Mouse (Mus musculus) intestine, embryonic 16.5 days (tissue): ENCODE measurements around the gene Cd59b. TPM values are rescaled to one million over a fixed set of nuclear protein-coding genes. Genes with fewer than 3 reads are reported as not detected.
A peak's percentile ranks its signal among the peaks of the same experiment; 100 is the strongest.
"Not testable (repeated sequence)": the region's sequence is repeated elsewhere in the genome, so short reads cannot be mapped to it uniquely, and the experiment has no call there.

ENCODE experiments used
- ATAC-seq: fragments of 200-750 bp; cut with Nextera tagmentation; 2 replicates; pipeline ENCODE4 v1.8.0; 2017; ENCODE audit warnings: moderate TSS enrichment, moderate library complexity
- H3K27ac ChIP-seq: fragments of 300-500 bp; sonication (generic); 2 replicates; pipeline ENCODE4 v1.5.1; 2014; ENCODE audit warnings: mild to moderate bottlenecking, low read length
- H3K27me3 ChIP-seq: fragments of 300-500 bp; sonication (generic); replicated peaks from 2 replicates; pipeline ENCODE4 v1.6.1; 2014; ENCODE audit warnings: low read length, control low read depth, mixed read lengths; ENCODE audit not compliant: control insufficient read depth, insufficient read depth
- H3K36me3 ChIP-seq: fragments of 300-500 bp; sonication (generic); 2 replicates; pipeline ENCODE4 v1.6.1; 2014; ENCODE audit warnings: low read length, control low read depth; ENCODE audit not compliant: control insufficient read depth, insufficient read depth
- H3K4me1 ChIP-seq: fragments of 300-500 bp; sonication (generic); 2 replicates; pipeline ENCODE4 v1.6.1; 2014; ENCODE audit warnings: low read length, control low read depth, mixed read lengths; ENCODE audit not compliant: control insufficient read depth, insufficient read depth
- H3K4me2 ChIP-seq: fragments of 300-500 bp; sonication (generic); 2 replicates; pipeline ENCODE4 v1.6.1; 2014; ENCODE audit warnings: low read depth, low read length, control low read depth
- H3K4me3 ChIP-seq: fragments of 300-500 bp; sonication (generic); 2 replicates; pipeline ENCODE4 v1.5.1; 2014; ENCODE audit warnings: mild to moderate bottlenecking, low read length
- H3K9ac ChIP-seq: fragments of 300-500 bp; sonication (generic); 2 replicates; pipeline ENCODE4 v1.6.1; 2014; ENCODE audit warnings: low read depth, low read length
- H3K9me3 ChIP-seq: fragments of 300-500 bp; sonication (generic); 2 replicates; pipeline ENCODE4 v1.6.1; 2016; ENCODE audit warnings: low read length, control low read depth; ENCODE audit not compliant: control insufficient read depth
- WGBS: fragments of 180-500 bp; shearing (Covaris S2); extraction: QIAGEN DNeasy Blood & Tissue Kit; methylation state at CpG from one replicate; pipeline ENCODE4 v1.1.7; 2014; 5-methylcytosine and 5-hydroxymethylcytosine counted together
- polyA plus RNA-seq: library from polyadenylated mRNA; unstranded; fragments of >200 nt; fragmentation: Nextera tagmentation; extraction: Ambion mirVana; gene quantifications from 2 replicates; pipeline ENCODE4 v1.2.1, GENCODE M21; 2015

Gene Cd59b
- polyA plus RNA-seq, 1 experiment from 2014 or later = 6.8 TPM

- no peak for ATAC-seq
- no peaks in the 10 kb centered on the region for H3K27me3 ChIP-seq
- H3K4me1 ChIP-seq = peaks cover 4% of the 10 kb centered on the region; the same call in 1 of the 2 replicates
- H3K4me3 ChIP-seq = no peak overlapping the region
- WGBS = 89% methylated on average over 6 of the region's 6 CpGs
- H3K36me3 ChIP-seq = no peaks in the 10 kb centered on the region
- H3K9me3 ChIP-seq = no peaks in the 10 kb centered on the region
- no peak overlapping the region for H3K27ac ChIP-seq
- no peak overlapping the region for H3K4me2 ChIP-seq
- no peak overlapping the region for H3K9ac ChIP-seq
These were observed 35.2 kb downstream of the Cd59b start for GRCm38 (mm10) chr2:104104800-104105199.

- H3K4me1 ChIP-seq, H3K9ac ChIP-seq, H3K27ac ChIP-seq, H3K4me2 ChIP-seq, H3K36me3 ChIP-seq, ATAC-seq, H3K27me3 ChIP-seq, H3K4me3 ChIP-seq, H3K9me3 ChIP-seq: not testable (repeated sequence)
- 82% methylated on average over 2 of the region's 2 CpGs for WGBS
These were observed 39.4 kb downstream of the Cd59b start for GRCm38 (mm10) chr2:104109021-104109420.

- Histone ChIP-seq H3K36me3 (no peaks in the 10 kb centered on the region), H3K27ac (peak overlapping the region; percentile 20; the same call in 1 of the 2 replicates)
- peak; percentile 64 for ATAC-seq
These were observed 39.9 kb downstream of the Cd59b start for GRCm38 (mm10) chr2:104109528-104109927.

GRCm38 (mm10) chr2:104110031-104110430, 40.4 kb downstream of the Cd59b start:
- Histone ChIP-seq H3K27me3 (no peaks in the 10 kb centered on the region), H3K36me3 (no peaks in the 10 kb centered on the region), H3K4me2 (no peak overlapping the region), H3K4me3 (no peak overlapping the region), H3K9ac (no peak overlapping the region), H3K9me3 (no peaks in the 10 kb centered on the region), H3K4me1 (peaks cover 5% of the 10 kb centered on the region; the same call in 1 of the 2 replicates), H3K27ac (no peak overlapping the region)
- 76% methylated on average over 4 of the region's 4 CpGs for WGBS
- no peak for ATAC-seq

More at GRCm38 (mm10) chr2:104109528-104109927, 39.9 kb downstream of the Cd59b start:
- H3K27me3 ChIP-seq = no peaks in the 10 kb centered on the region
- H3K4me3 ChIP-seq = no peak overlapping the region
- no peak overlapping the region for H3K4me2 ChIP-seq
- no peak overlapping the region for H3K9ac ChIP-seq
- H3K9me3 ChIP-seq = no peaks in the 10 kb centered on the region
- peaks cover 5% of the 10 kb centered on the region; the same call in 1 of the 2 replicates for H3K4me1 ChIP-seq
- 63% methylated on average over 2 of the region's 2 CpGs for WGBS

- not testable (repeated sequence) for H3K4me2 ChIP-seq, H3K4me1 ChIP-seq, H3K9me3 ChIP-seq, H3K4me3 ChIP-seq, H3K27ac ChIP-seq, H3K9ac ChIP-seq, H3K36me3 ChIP-seq, H3K27me3 ChIP-seq
- ATAC-seq = peak; percentile 84
- no CpG with 5 or more reads among the region's 1 CpGs for WGBS
These were observed 41.6 kb downstream of the Cd59b start for GRCm38 (mm10) chr2:104111170-104111797.

- H3K27me3 ChIP-seq, H3K4me1 ChIP-seq, ATAC-seq, H3K9me3 ChIP-seq, H3K4me3 ChIP-seq, H3K27ac ChIP-seq, H3K9ac ChIP-seq, H3K4me2 ChIP-seq, H3K36me3 ChIP-seq: not testable (repeated sequence)
These were observed 43.9 kb downstream of the Cd59b start for GRCm38 (mm10) chr2:104113563-104113962.

- H3K27me3 ChIP-seq = no peaks in the 10 kb centered on the region
- H3K36me3 ChIP-seq = no peaks in the 10 kb centered on the region
- no peak overlapping the region for H3K27ac ChIP-seq
- ATAC-seq = no peak
- no peak overlapping the region for H3K9ac ChIP-seq
- no peak overlapping the region for H3K4me2 ChIP-seq
- 84% methylated on average over 3 of the region's 3 CpGs for WGBS
- H3K4me1 ChIP-seq = peaks cover 6% of the 10 kb centered on the region
- H3K4me3 ChIP-seq = no peak overlapping the region
- no peaks in the 10 kb centered on the region for H3K9me3 ChIP-seq
These were observed 45.2 kb downstream of the Cd59b start for GRCm38 (mm10) chr2:104114898-104115297.

GRCm38 (mm10) chr2:104117173-104117572, 47.5 kb downstream of the Cd59b start:
- not testable (repeated sequence) for H3K4me3 ChIP-seq, H3K4me2 ChIP-seq, H3K27me3 ChIP-seq, H3K36me3 ChIP-seq, H3K27ac ChIP-seq, ATAC-seq, H3K9me3 ChIP-seq, H3K9ac ChIP-seq
- H3K4me1 ChIP-seq = peaks cover 13% of the 10 kb centered on the region

GRCm38 (mm10) chr2:104119097-104119496, 49.4 kb downstream of the Cd59b start:
- Histone ChIP-seq H3K9ac (no peak overlapping the region), H3K4me2 (no peak overlapping the region), H3K36me3 (no peaks in the 10 kb centered on the region), H3K4me3 (no peak overlapping the region), H3K27ac (no peak overlapping the region), H3K27me3 (no peaks in the 10 kb centered on the region), H3K9me3 (no peaks in the 10 kb centered on the region), H3K4me1 (peaks cover 13% of the 10 kb centered on the region)
- 66% methylated on average over 1 of the region's 1 CpGs for WGBS
- no peak for ATAC-seq

GRCm38 (mm10) chr2:104120312-104120711, 50.7 kb downstream of the Cd59b start:
- peaks cover 13% of the 10 kb centered on the region for H3K4me1 ChIP-seq
- WGBS = 56% methylated on average over 6 of the region's 6 CpGs
- H3K27me3 ChIP-seq = no peaks in the 10 kb centered on the region
- ATAC-seq = no peak
- no peaks in the 10 kb centered on the region for H3K36me3 ChIP-seq
- peak overlapping the region; percentile 51 for H3K27ac ChIP-seq
- H3K9me3 ChIP-seq = no peaks in the 10 kb centered on the region
- no peak overlapping the region for H3K9ac ChIP-seq
- no peak overlapping the region for H3K4me2 ChIP-seq
- no peak overlapping the region for H3K4me3 ChIP-seq
